Mouse (Mus musculus) embryo, embryonic 11.5 days (tissue): ENCODE results near the gene 2610301B20Rik.
"Not testable (repeated sequence)": the region's sequence is repeated elsewhere in the genome, so short reads cannot be mapped to it uniquely, and the experiment has no call there.

Experiments used
- DNase-seq: peaks from one replicate; pipeline ENCODE4 v3.0.0-alpha.2; 2012; ENCODE audit warnings: low read depth, low spot score

2610301B20Rik gene

DNA sequence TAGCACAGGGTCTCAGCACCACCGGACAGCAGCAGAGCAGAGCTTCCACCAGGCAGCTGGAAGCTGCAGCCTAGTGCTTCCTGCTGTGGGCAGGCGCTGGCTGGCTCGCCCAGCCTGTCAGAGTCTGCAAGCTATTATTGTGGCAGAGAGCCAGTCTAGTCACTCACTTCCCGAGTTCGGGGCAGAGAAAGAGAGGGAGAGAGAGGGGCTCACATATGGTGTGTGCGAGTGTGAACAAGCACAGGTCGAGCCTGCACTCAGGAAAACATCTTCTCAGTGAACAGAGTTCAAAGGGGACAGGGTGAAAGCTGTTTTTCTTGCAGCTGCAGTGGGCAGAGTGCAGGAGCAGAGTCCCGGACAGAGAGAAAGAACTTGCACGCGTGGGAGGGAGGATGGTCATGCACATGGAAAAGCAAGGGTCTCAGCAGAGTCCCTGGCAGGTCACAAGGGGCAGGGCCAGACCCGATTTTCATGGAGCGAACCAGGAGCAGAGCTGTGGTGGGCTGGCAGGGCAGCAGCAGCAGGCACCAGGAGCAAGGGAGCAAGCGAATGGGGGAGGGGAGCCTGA is 31.0 kb downstream of the 2610301B20Rik start:
- no peak for DNase-seq

DNA sequence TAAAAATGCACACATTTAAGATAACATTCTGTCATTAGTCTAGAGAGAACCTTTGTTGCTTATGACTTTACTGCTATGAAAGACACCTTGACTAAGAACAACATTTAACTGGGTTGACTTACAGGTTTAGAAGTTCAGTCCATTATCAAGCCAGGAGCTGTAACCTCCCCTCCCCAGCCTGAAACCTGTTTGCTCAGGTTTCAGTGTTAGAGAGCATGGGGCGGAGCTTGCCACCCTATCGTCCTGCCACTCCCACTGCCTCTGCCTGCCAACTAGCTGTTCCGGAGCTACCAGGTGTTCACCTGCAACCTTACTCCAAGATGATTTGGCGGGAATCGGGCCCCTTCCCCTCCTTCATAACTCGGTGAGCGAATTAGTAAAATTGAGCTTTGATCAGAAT is 37.1 kb downstream of the 2610301B20Rik start:
- not testable (repeated sequence) for DNase-seq

- no peak for DNase-seq
Measured at GRCm38 (mm10) chr4:10911909-10912478, 37.7 kb downstream of the 2610301B20Rik start.

GRCm38 (mm10) chr4:10912611-10913301 is 38.5 kb downstream of the 2610301B20Rik start:
- DNase-seq: peak; percentile 74

DNA sequence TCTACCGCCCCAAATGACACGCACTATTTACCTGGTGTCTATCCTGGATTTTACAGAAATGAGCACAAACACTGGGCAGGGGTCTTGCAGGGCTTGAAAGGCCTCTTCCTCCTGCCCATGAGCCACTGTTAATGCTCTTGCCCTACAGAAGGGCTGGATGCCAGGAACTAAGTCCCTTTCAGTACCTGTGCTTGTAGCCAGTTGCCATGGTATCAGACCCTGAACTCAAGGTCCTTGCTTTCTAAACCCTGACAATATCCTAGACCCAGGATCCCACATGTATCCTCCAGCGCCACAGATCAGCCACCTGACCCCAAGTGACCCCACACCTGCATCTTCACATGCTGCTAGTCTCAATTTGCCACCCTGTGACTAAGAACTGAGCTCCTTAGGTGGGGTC is 39.1 kb downstream of the 2610301B20Rik start:
- no peak for DNase-seq

DNA sequence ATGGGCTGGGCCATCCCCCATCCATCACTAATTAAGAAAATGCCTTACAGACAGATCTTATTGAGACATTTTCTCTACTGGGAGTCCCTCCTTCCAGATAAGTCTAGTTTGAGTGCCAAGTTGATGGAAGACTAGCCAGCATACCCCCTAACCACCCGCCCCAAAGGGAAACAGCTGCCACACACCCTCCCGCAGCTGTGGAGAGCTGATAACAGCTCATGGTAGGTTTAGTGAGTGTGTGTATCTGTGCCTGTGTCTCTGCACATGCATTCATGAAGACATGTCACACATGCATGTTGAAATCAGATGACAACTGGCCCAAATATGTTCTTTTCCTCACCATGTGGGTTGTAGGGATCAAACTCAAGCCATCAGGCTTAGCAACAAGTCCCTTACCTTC is 40.5 kb downstream of the 2610301B20Rik start:
- no peak for DNase-seq

DNA sequence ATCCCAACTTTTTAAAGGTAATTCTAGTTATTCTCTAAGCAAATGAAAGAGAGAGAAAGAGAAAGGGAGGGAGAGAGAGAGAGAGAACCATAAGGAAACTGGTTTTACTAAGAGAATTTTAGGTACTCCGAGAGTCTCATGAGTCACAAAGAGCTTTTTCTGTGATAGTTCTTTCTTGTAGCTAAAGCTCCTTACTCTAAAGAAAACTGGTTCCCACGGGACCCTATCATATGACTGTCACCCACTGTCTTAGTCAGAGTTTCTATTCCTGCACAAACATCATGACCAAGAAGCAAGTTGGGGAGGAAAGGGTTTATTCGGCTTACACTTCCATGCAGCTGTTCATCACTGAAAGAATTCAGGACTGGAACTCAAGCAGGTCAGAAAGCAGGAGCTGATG is 41.0 kb downstream of the 2610301B20Rik start:
- no peak for DNase-seq

GRCm38 (mm10) chr4:10918402-10918801 is 44.1 kb downstream of the 2610301B20Rik start:
- DNase-seq: no peak

- DNase-seq: no peak
Measured at GRCm38 (mm10) chr4:10919097-10919496, 44.8 kb downstream of the 2610301B20Rik start.

GRCm38 (mm10) chr4:10919530-10919929 is 45.2 kb downstream of the 2610301B20Rik start:
- DNase-seq: no peak

GRCm38 (mm10) chr4:10919987-10920386 is 45.7 kb downstream of the 2610301B20Rik start:
- no peak for DNase-seq

DNA sequence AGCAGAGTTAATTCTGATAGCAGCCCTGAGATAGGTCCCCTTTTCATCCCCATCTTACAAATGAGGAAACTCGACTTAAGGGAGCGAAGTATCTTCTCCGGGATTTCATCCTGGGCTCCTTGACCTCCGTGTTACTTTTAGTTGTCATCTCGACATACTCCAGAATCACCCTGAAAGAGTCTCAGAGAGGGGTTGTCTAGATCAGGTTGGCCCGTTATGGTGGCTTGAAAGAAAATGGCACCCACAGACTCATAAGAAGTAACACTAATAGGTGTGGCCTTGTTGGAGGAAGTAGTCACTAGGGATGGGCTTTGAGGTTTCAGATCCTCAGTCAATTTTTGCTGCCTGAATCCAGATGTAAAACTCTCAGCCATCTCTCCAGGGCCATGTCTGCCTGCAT is 46.3 kb downstream of the 2610301B20Rik start:
- no peak for DNase-seq

DNA sequence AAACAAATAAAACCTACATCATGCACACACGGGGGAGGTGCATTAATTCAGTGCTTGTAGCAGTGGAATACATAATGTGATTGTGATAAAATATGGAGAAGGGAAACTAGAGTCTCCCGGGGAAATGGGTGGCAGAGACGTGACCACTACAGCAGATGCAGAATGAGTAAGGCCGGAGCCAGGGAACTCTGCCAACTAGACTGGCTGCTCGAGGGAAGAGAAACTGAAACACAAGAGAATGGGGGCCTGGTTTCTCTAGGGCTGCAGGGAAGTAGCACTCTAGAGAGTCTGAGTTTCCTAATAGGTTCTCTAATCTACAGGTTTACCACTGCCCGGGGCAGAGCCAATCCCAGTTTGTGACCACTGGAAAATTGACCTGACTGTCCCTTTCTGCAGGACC is 48.9 kb downstream of the 2610301B20Rik start:
- no peak for DNase-seq

GRCm38 (mm10) chr4:10924140-10924539 is 49.8 kb downstream of the 2610301B20Rik start:
- DNase-seq: no peak

- DNase-seq: no peak
Measured at GRCm38 (mm10) chr4:10924541-10924940, 50.2 kb downstream of the 2610301B20Rik start.

DNA sequence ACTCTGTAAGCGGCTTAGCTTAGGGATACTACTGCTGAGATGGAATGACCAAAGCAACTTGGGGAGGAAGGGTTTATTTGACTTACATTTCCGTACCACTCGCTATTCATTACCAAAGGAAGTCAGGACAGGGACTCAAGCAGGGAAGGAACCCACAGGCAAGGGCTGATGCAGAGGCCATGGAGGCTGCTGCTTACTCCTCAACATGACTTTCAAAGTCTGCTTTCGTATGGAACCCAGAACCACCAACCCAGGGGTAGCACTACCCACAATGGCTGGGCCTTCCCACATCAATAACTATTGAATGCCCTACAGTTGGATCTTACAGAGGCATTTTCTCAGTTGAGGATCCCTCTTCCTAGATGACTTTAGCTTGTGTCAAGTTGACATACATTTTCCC is 52.1 kb downstream of the 2610301B20Rik start:
- no peak for DNase-seq

DNA sequence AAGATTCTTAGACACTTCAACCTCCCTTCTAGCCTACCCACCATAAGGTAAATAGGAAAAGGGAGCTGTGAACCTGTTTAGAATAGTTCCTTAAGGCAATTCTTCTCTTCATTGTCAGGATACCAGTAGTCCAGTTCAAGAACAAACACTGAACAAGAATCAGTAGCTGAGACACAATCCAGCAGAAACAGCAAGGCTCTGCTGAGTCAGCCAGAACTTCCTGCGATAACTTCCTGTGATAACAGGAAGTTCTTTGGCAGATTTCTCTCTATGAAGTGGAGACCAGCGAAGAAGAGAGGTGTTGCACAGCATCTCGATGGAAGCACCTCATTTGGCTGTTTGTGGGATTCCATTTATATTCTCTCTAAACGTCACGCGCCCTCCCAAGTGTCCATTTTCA is 53.9 kb downstream of the 2610301B20Rik start:
- DNase-seq: no peak

- DNase-seq: no peak
Measured at GRCm38 (mm10) chr4:10929726-10930125, 55.4 kb downstream of the 2610301B20Rik start.

GRCm38 (mm10) chr4:10931040-10931439 is 56.7 kb downstream of the 2610301B20Rik start:
- no peak for DNase-seq

GRCm38 (mm10) chr4:10932091-10932745 is 57.9 kb downstream of the 2610301B20Rik start:
- DNase-seq: no peak

DNA sequence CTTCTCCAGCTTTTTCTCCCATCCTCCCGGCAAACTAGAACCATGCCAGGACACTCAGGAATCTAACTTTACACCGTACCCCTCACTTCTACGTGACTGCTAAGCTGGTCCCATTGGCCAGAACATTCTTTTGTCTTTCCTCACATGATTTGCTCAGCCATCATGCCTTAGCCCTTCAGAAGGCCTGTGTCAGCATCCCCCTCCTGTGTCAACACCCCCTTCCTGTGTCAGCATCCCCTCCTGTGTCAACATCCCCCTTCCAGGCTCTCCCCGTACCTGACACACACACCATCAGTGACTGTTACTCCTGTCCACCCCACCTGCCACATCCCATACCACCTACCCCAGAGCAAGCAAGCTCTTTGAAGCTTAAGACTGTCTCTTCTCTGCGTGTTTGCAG is 58.5 kb downstream of the 2610301B20Rik start:
- DNase-seq: no peak

GRCm38 (mm10) chr4:10936766-10937165 is 62.5 kb downstream of the 2610301B20Rik start:
- DNase-seq: no peak
